Mouse (Mus musculus): Measurements from ENCODE around the gene Olfr288. TPM values are rescaled to one million over a fixed set of nuclear protein-coding genes. Genes with fewer than 3 reads are reported as not detected.

Gene Olfr288
- total and polyA plus RNA-seq, 2 experiments = not detected

DNA sequence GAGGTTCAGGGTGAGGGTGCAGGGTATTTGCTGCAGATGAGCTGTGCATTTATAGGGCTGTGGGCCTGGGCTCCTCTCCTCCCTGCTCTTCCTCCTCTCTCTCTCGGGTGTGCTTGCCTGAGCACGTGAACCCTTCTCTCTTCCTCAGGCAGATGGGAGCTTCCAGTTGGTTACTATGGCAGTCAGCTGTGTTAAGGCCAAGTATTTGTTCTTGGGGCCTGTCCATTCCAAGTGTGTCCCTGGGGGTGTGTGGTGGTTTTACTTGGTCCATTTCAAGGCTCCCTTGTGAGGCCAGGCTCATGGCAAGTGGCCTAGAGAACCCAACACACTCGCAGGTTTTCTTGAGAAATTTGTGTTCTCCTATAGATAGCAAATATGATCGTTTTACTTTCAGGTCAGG is 25.5 kb upstream of the Olfr288 start, which contains the start of the genes Gm44579 and Olfr287:
Gm44579 (minus strand) TSS at position 101 of the 400 bp plus-strand sequence.
Olfr287 (minus strand) TSS at position 180 of the 400 bp plus-strand sequence.
- Histone ChIP-seq H3K79me2 (ENCODE audit: control insufficient read depth, insufficient read depth, low read length) (no peaks in the 10 kb centered on the region), H3K27me3 (ENCODE audit: control insufficient read depth, insufficient read depth, low read length) (0 out of 2 replicates have a peak, but pooled peaks cover 2% of the 10 kb centered on the region), H3K4me1 (ENCODE audit: control insufficient read depth, insufficient read depth, low read length) (no peaks in the 10 kb centered on the region), H3K4me3 (ENCODE audit: insufficient read depth, low read depth, low read length) (no peak within 1 kb of the TSS), H3K9ac (ENCODE audit: low read depth, low read length) (no peak within 1 kb of the TSS), H3K36me3 (ENCODE audit: control insufficient read depth, insufficient read depth, low read length) (no peaks in the 10 kb centered on the region), H3K27ac (replicated peaks; ENCODE audit: insufficient read depth, low read depth, low read length) (no peak within 1 kb of the TSS)
- DNase-seq (ENCODE audit: extremely low read depth, low read depth, low spot score) = no peak
- 67% methylated on average over 4 of the region's 4 CpGs for WGBS
- TF ChIP-seq CTCF (IDR thresholded peaks at IDR 0.05; ENCODE audit: low read depth, low read length) (no peak), POLR2A (IDR thresholded peaks at IDR 0.05; ENCODE audit: extremely low read depth, insufficient read depth, low read length) (no peak)

- no peak overlapping the region for H3K4me3 ChIP-seq (ENCODE audit: insufficient read depth, low read depth, low read length)
- H3K4me1 ChIP-seq (ENCODE audit: control insufficient read depth, insufficient read depth, low read length) = no peaks in the 10 kb centered on the region
- H3K9ac ChIP-seq (ENCODE audit: low read depth, low read length) = no peak overlapping the region
- WGBS = 51% methylated on average over 5 of the region's 5 CpGs
- TF ChIP-seq CTCF (IDR thresholded peaks at IDR 0.05; ENCODE audit: low read depth, low read length) = no peak
- TF ChIP-seq POLR2A (IDR thresholded peaks at IDR 0.05; ENCODE audit: extremely low read depth, insufficient read depth, low read length) = no peak
- H3K36me3 ChIP-seq (ENCODE audit: control insufficient read depth, insufficient read depth, low read length) = no peaks in the 10 kb centered on the region
- no peak for DNase-seq (ENCODE audit: extremely low read depth, low read depth, low spot score)
- H3K27me3 ChIP-seq (ENCODE audit: control insufficient read depth, insufficient read depth, low read length) = no peaks in the 10 kb centered on the region
- no peaks in the 10 kb centered on the region for H3K79me2 ChIP-seq (ENCODE audit: control insufficient read depth, insufficient read depth, low read length)
- H3K27ac ChIP-seq (replicated peaks; ENCODE audit: insufficient read depth, low read depth, low read length) = no peak overlapping the region
Measured at GRCm38 (mm10) chr15:98214130-98214529, 18.8 kb upstream of the Olfr288 start.

DNA sequence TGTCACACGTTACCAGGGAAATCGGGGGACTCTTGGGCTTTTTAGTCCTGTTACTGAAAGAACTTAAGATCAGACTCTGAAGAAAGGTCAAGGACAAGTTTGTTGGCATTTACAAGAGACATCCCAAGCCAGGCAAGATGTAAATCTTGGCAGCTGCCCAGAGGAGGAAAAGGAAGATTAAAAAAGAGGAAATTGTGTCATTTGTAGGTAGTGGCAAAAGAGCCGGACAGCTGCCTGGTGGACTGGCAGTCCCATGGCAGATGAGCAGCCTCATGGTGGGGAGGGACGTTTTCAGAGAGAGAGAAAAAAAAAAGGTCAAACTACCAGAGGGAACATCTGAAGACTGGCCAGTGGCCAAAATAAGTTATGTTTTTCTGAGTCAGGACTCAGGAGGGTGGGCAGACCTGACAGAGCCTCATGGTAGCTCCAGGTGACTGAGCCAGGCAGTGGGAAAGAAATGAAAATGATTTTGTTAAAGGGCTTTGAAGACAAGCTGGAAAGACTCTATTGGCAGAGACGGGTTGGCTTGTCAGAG is 18.1 kb upstream of the Olfr288 start:
- no peak for DNase-seq (ENCODE audit: extremely low read depth, low read depth, low spot score)
- Histone ChIP-seq H3K36me3 (ENCODE audit: control insufficient read depth, insufficient read depth, low read length) (no peaks in the 10 kb centered on the region), H3K27me3 (ENCODE audit: control insufficient read depth, insufficient read depth, low read length) (no peaks in the 10 kb centered on the region), H3K4me1 (ENCODE audit: control insufficient read depth, insufficient read depth, low read length) (no peaks in the 10 kb centered on the region), H3K4me3 (ENCODE audit: insufficient read depth, low read depth, low read length) (no peak overlapping the region), H3K79me2 (ENCODE audit: control insufficient read depth, insufficient read depth, low read length) (no peaks in the 10 kb centered on the region), H3K27ac (replicated peaks; ENCODE audit: insufficient read depth, low read depth, low read length) (no peak overlapping the region), H3K9ac (ENCODE audit: low read depth, low read length) (no peak overlapping the region)
- WGBS = 68% methylated on average over 5 of the region's 5 CpGs
- TF ChIP-seq POLR2A (IDR thresholded peaks at IDR 0.05; ENCODE audit: extremely low read depth, insufficient read depth, low read length) = no peak
- no peak for TF ChIP-seq CTCF (IDR thresholded peaks at IDR 0.05; ENCODE audit: low read depth, low read length)

- Histone ChIP-seq H3K9ac (ENCODE audit: low read depth, low read length) (no peak overlapping the region), H3K4me1 (ENCODE audit: control insufficient read depth, insufficient read depth, low read length) (no peaks in the 10 kb centered on the region), H3K4me3 (ENCODE audit: insufficient read depth, low read depth, low read length) (no peak overlapping the region), H3K79me2 (ENCODE audit: control insufficient read depth, insufficient read depth, low read length) (no peaks in the 10 kb centered on the region), H3K36me3 (ENCODE audit: control insufficient read depth, insufficient read depth, low read length) (no peaks in the 10 kb centered on the region), H3K27me3 (ENCODE audit: control insufficient read depth, insufficient read depth, low read length) (no peaks in the 10 kb centered on the region), H3K27ac (replicated peaks; ENCODE audit: insufficient read depth, low read depth, low read length) (no peak overlapping the region)
- DNase-seq (ENCODE audit: extremely low read depth, low read depth, low spot score) = no peak
- WGBS = 70% methylated on average over 7 of the region's 7 CpGs
- TF ChIP-seq CTCF (IDR thresholded peaks at IDR 0.05; ENCODE audit: low read depth, low read length) = no peak
- TF ChIP-seq POLR2A (IDR thresholded peaks at IDR 0.05; ENCODE audit: extremely low read depth, insufficient read depth, low read length) = no peak
Measured at GRCm38 (mm10) chr15:98209676-98210075, 14.3 kb upstream of the Olfr288 start.

- DNase-seq (ENCODE audit: extremely low read depth, low read depth, low spot score) = no peak
- Histone ChIP-seq H3K79me2 (ENCODE audit: control insufficient read depth, insufficient read depth, low read length) (no peaks in the 10 kb centered on the region), H3K27ac (replicated peaks; ENCODE audit: insufficient read depth, low read depth, low read length) (no peak overlapping the region), H3K27me3 (ENCODE audit: control insufficient read depth, insufficient read depth, low read length) (no peaks in the 10 kb centered on the region), H3K4me1 (ENCODE audit: control insufficient read depth, insufficient read depth, low read length) (no peaks in the 10 kb centered on the region; the same call in 1 of the 2 replicates), H3K4me3 (ENCODE audit: insufficient read depth, low read depth, low read length) (no peak overlapping the region), H3K36me3 (ENCODE audit: control insufficient read depth, insufficient read depth, low read length) (no peaks in the 10 kb centered on the region), H3K9ac (ENCODE audit: low read depth, low read length) (no peak overlapping the region)
- TF ChIP-seq POLR2A (IDR thresholded peaks at IDR 0.05; ENCODE audit: extremely low read depth, insufficient read depth, low read length) = no peak
- no peak for TF ChIP-seq CTCF (IDR thresholded peaks at IDR 0.05; ENCODE audit: low read depth, low read length)
- 62% methylated on average over 4 of the region's 4 CpGs for WGBS
Measured at GRCm38 (mm10) chr15:98184456-98184855, 10.9 kb downstream of the Olfr288 start.

GRCm38 (mm10) chr15:98181856-98182570 is 13.3 kb downstream of the Olfr288 start:
- H3K4me1 ChIP-seq (ENCODE audit: control insufficient read depth, insufficient read depth, low read length) = no peaks in the 10 kb centered on the region; the same call in 1 of the 2 replicates
- H3K79me2 ChIP-seq (ENCODE audit: control insufficient read depth, insufficient read depth, low read length) = no peaks in the 10 kb centered on the region
- 73% methylated on average over 12 of the region's 12 CpGs for WGBS
- no peak for TF ChIP-seq POLR2A (IDR thresholded peaks at IDR 0.05; ENCODE audit: extremely low read depth, insufficient read depth, low read length)
- TF ChIP-seq CTCF (IDR thresholded peaks at IDR 0.05; ENCODE audit: low read depth, low read length) = no peak
- no peaks in the 10 kb centered on the region for H3K27me3 ChIP-seq (ENCODE audit: control insufficient read depth, insufficient read depth, low read length)
- no peak for DNase-seq (ENCODE audit: extremely low read depth, low read depth, low spot score)
- no peak overlapping the region for H3K27ac ChIP-seq (replicated peaks; ENCODE audit: insufficient read depth, low read depth, low read length)
- no peak overlapping the region for H3K9ac ChIP-seq (ENCODE audit: low read depth, low read length)
- H3K36me3 ChIP-seq (ENCODE audit: control insufficient read depth, insufficient read depth, low read length) = no peaks in the 10 kb centered on the region
- no peak overlapping the region for H3K4me3 ChIP-seq (ENCODE audit: insufficient read depth, low read depth, low read length)
